Mouse (Mus musculus) lung, postnatal 0 days (tissue): Measurements from ENCODE around the gene Mrpl27.

Experiments
- CTCF ChIP-seq: IDR thresholded peaks from 2 replicates; pipeline ENCODE4 v1.5.1; 2016; ENCODE audit warnings: antibody characterized with exemption, mild to moderate bottlenecking
- EP300 ChIP-seq: IDR thresholded peaks from 2 replicates; pipeline ENCODE4 v1.6.1; 2016; ENCODE audit warnings: antibody characterized with exemption, mild to moderate bottlenecking, control low read depth

GRCm38 (mm10) chr11:94617646-94618045 is 35.9 kb upstream of the Mrpl27 start:
- TF ChIP-seq CTCF (no peak), EP300 (no peak)
